Mouse (Mus musculus): Measurements from ENCODE around the gene Map3k5.

The Map3k5 gene

GRCm38 (mm10) chr10:20190139-20190747 is 256.0 kb downstream of the Map3k5 start:
- no peak for DNase-seq (ENCODE audit: low spot score in 2 of 2)
